Mouse (Mus musculus) right cerebral cortex, postnatal 36 days (tissue): Measurements from ENCODE around the gene Vsx2.
"Not testable (repeated sequence)": the region's sequence is repeated elsewhere in the genome, so short reads cannot be mapped to it uniquely, and the experiment has no call there.

ENCODE experiments used
- DNase-seq, 2 experiments: peaks; one replicate each; pipeline ENCODE4 v3.0.0; 2022; ENCODE audit warnings: low spot score in 2 of 2, mixed read lengths in 1 of 2

Gene Vsx2

DNA sequence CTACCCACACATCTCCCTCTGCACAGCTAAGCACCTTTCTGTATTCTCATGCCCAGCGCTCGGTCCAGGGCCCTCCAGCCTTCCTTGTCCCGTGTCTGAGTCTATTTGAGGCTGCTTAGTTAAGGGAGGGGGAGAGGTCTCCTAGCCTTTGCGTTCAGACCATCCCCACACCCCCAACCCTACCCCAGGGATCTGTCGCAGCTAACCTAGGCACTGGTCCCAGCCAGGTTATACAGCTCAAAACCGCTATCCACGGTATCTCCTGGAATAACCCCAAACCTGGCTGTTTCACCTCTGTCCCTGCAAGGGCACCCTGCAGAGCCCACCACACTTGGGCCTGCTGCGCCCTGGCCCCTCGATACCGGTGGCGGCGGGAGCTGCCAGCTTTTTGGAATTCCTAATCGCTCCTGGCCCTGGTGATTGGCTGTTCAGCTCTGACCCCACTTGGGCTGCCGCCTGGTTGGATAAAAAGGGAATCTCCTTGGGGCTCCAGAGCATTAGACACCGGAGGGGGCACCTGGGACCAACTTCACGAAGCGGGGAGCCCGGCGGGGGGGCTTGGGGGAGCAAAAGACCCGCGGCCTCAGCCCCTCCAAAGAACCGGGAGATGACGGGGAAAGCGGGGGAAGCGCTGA lies at the start of gene Vsx2:
Gene Vsx2 (plus strand): TSS at position 427 of the 635 bp plus-strand sequence.
- DNase-seq: no peak

DNA sequence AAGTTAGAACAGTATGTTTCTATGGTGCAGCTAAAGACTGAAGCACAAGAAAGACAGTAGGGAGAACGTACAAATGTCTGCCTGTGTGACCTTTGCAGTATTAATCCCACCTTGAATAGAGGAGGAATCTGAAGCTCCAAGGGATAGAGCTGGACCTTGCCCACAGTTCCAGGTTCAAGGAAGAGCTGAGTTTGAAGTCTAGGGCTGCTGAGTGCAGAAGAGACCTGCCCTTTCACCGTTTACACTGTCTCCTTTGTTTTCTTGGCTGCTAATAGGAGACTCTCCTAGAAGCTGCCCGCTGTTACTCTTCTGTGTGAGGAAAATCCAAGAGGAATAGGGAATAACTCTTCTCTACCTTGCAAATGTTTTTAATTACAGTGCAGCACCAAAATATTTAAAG lies 45.8 kb upstream of the Vsx2 start:
- DNase-seq: no peak

DNA sequence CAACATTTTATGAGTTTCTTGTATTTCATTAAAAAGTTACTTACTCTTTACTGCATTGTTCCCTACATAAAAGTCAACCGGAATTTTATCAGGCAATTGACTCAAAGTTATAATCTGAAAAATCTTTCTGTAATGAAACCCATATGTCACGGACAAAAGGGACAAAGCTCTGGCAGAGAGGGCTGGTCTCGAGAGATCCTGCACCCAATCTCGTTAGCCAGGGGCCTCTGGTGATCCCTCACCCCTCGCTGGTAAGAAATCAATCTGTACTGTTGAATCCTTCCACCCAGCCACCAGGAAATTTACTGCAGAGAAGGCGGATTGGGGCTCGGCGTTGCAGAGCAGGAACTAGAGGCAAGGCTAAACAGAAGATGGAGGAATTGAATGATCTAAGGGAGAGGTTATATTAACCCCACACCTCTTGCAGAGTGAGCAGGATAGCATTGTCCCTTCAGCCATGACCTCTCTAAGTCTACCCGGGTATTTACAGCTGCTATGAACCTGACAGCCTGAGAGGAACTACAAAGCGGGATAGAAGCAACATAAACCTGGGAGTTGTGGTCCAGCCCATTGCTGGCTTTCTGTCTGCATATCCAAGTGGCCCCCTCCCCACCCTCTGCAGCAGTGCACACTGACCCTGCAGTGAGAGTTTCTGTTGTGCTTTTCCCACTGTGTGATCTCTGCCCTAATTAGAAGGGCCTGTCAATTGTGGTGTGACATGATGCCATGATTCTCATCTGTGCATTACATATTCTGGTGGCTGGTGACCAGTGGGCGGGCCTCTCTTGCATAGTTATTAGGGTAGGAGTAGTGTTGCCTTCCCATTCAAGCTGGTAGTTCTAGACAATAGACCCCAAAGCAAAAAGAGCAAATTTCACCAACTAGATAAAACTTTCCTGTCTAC lies 45.2 kb upstream of the Vsx2 start:
- no peak for DNase-seq

DNA sequence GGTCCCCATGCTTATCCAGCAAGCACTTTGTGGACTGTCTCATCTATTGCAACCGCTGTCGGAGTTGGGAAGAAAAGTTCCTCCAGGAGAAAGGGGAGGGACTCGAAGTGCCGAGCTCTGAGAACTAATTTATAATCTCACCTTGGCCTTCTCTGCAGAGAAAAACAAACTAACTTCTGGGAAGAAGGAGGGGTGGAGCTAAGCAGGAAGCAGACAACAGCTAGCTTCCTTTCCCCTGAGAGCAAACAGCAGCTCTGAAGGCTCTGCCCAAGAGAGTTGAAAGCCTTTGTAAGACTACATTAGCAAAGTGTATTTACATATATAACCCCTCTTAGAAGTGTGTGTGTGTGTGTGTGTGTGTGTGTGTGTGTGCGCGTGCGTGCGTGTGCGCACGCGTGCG lies 44.1 kb upstream of the Vsx2 start:
- no peak for DNase-seq

DNA sequence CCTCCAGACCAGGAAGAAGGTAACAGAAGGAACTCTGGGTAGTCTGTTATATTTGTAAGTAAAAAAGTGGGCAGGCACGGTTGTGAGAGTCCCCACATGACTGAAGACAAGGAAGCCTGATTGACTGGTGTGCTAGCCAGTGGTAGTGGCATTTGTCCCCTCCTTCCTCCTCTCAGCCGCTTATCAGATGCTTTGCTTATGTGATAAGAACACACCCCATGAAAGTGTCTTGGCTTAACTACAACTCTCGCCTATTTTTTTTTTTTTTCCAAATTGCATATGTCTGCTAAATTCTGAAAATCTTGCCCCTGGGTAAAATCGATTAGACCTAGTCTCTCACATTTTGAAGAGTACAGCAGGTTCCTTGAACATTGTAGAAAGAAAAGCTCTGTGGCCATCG lies 39.1 kb upstream of the Vsx2 start:
- no peak for DNase-seq

DNA sequence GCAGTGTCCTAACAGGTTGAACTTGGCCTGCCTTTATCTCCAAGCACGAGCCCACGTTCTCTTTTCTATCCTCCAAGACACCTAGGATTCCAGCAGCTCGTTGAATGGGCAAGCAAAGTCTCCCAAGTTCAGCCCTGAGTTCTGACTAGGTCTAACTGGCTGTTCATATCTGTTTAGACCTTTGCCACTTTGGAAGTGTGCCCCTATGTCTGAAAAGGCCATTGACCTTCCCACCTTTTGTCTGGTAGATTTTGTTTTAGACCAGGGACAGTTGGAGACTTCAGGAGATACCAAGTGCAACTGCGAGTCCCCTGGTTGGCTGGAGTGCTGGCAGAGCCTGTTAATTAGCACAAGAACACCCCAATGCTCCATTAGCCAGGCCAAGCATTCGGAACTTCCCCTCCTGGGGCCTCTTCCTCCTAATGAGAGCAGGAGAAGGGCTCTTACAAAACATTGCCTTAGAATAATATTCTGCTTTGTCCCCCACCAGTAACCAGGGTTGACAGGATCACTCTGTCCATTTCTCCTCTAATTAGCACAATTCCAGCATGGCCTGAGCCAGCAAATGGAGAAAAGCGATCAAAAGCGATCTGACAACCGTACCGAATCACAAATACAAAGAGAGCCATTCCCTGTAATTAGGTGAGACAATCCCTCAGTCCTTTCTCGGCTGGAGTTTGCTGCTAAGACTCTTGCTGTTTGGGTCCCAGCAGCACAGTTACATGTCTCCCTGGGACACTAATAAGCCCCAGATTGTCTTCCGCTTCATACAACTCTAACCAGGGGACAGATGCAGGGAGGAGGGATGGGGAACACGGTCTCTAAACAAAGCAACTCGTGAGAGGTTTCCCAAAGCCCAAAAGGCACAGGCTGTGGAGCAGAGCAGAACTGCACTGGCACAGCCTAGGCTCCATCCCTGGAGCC lies 37.4 kb upstream of the Vsx2 start:
- DNase-seq: peak; percentile 8 to 10

DNA sequence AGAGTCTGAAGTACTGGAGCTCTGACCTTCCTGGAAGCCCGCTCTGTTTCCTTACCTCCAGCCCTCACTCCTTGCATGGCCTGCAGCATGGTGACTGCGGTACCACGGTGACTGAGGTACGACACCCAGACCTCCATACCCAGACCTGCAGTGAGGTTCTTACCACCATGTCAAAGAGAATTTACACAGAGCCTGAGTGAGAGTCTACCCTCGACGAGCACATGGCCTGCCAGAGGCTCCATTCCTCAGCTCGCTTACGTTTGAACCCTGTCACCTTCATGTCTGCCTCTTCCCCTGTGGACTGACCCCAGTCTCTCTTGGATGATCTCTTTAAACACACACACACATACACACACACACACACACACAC lies 36.7 kb upstream of the Vsx2 start:
- DNase-seq: no peak

DNA sequence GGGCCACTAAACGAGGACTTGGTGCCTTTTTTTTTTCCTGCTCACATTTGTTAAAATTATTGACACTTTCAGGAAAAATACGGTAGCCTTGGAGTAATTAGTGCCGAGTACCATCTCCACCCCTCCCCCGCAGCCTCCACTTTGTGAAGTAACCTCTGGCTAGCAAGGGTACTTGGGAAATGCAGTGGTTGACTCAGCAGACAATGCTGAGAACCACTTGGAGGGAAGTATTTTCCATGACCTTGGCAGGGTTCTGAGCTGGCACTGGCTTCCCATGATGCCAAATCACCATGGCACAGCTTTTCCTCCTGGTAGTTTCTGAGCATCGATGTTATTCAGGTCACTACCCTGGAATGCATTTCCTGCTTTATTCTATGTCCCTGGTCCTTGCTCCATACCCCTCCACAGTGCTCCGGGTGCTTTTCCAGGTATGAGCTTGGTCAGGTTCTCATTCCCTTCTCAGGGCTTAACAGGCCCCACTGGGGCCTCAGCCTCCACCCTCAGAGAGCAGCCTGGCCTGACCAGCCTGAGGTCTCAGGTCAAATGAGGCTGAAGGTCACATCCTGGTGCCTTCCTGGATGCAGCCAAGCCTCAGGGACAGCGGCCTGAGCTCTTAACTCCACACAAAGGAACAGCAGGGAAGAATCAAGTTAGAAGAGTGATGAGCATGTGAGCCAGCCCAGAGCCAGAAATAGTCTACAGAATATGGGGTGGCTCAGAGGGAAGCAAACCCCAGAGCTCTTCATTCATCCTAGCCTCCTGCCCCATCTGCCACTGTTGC lies 35.7 kb upstream of the Vsx2 start:
- no peak for DNase-seq

DNA sequence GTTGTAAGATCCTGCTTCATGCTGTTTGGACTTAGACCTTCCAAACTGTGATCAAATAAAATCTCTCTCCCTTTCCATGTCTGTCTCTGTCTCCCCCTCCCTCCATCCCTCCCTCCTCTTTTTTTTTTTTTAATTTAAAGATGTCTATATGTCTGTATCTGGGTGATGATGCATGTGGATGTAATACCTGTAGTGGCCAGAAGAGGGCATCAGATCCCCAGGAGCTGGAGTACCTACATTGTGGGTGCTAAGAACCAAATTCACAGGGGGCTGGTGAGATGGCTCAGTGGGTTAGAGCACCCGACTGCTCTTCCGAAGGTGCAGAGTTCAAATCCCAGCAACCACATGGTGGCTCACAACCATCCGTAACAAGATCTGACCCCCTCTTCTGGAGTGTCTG lies 30.0 kb upstream of the Vsx2 start:
- not testable (repeated sequence) for DNase-seq

DNA sequence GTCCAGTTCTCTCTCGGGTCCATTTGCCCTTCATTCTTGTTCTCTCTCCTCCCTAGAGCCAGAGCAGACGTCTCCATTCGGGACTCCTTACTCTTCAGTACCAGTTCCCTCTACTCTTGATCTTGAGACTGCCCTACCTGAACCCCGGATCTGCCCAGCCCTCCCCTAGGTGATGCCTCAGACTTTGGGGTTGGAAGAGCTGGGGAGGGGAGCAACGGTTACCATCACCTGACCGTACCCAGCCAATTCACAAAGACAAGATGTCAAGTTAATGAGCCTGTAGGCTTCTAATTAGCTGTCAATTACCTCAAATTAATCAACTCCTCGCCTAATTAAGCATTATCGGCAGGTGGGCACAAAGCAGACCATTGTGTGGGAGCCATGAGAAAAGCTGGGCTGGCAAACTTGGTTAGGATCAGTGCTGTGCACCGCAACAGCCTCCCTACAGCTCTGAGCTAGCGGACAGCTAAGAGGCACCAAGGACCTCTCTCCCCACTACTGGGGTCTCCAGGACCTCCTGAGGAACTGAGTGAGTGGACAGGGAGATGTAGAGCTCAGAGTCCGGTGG lies 28.1 kb upstream of the Vsx2 start:
- DNase-seq: no peak

DNA sequence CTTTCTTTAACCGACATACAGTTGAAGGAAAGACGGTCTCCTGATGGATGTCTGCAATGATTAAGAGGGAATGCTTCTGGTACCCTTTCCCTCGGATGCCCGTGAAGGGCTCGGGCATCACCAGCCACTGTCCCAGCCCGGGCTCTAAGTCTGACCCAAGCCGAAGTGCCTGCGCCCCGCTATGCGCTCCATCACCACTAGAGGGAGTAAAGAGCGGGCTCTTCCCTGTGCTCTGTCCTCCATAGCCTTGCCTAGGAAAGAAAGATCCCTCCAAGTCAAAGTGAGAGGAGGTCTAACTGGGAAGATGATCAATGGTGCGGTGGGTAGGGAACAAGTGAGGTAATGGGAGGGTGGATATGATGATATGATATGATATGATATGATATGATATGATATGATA lies 23.5 kb upstream of the Vsx2 start:
- no peak for DNase-seq

DNA sequence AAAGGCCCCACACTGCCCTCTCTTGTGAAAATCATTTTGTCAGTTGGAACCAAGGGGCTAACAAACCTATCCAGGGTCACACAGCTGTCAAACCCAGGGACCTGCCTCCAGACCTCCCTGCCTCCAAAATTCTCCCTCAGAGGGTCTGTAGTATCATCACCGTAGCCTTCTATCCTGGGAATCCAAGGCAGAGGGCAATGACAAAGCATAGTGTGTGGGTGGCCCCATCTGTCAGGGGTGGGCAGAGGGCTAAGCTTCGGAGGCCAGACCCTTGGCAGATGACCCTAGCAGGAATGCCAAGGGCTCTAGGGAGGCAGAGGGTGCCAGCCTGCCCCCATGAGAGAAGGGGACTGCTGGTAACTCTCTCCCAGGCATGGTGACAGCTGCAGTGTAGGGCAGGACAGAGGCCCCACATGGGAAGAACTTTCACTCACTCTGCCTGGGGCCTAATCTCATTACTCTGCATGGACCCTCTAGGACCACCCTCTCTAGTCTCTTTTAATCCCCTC lies 22.9 kb upstream of the Vsx2 start:
- DNase-seq: no peak

DNA sequence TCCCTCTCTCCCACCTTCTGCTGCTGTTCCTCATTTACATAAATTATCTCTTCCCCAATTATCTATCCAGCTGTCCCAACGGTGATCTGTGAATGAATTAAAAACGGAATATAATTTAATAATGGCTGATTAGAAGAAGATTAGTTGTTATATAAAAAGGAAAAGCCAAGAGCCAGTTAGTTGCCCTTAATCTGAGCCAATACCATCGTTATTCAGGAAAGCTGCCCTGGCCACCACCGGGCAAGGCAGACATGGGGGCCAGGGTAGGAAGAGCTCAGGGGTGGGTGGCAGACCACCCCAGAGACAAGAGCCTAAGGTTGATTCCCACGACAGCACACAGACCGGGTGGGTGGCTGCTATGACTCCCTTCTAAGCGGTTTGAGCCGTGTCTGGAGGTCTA lies 21.3 kb upstream of the Vsx2 start:
- no peak for DNase-seq

DNA sequence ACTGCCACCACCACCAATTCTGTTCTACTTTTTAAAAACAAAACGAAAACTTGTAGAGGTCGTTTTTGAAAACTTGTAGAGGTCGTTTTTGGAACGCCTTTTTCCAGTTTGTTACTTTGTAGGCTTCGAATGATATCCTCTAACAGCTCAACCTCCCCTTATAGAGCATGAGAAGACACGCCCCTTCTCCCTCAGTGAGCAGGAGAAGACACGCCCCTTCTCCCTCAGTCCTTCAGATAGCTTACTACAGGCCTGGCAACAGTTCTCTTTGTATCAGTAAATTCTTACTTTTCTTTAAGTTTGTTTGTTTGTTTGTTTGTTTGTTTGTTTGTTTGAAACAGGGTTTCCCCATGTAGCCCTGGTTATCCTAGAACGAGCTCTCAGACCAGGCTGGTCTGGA lies 14.3 kb upstream of the Vsx2 start:
- DNase-seq: no peak

DNA sequence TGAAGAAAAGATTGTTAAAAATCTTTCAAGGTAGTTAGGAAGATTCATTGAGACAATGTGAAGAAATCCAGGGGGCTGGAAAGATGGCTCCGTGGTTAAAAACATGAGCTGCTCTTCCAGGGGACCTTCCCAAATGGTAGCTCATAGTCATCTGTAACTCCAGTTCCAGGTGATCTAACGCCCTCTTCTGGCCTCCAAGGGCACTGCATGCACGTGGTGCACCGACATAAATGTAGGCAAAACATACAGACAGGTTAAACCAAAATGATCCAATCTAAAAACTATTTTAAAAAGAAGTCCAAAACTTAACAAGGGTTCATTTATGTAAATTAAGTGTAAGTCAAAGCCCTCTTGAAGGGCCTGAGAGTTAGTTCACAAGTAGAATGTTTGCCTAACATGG lies 7.0 kb upstream of the Vsx2 start:
- DNase-seq: no peak

DNA sequence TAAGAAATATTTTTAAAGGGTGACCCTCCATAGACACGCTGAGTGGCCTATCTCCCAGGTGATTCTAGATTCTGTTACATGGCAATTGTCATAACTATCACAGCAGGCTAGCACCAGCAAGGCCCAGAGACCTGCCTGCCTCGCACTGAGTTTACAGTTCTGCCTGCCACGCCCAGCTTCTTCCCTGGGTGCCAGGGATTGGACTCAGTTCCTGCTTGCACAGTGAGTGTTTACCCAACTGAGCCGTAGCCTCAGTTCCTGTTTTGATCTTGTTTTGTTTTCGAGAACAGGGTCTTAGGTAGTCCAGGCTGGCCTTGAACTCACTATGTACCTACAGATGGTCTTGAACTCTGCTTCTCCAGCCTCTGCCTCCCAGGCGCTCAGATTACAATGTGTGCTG lies 2.0 kb upstream of the Vsx2 start:
- no peak for DNase-seq

DNA sequence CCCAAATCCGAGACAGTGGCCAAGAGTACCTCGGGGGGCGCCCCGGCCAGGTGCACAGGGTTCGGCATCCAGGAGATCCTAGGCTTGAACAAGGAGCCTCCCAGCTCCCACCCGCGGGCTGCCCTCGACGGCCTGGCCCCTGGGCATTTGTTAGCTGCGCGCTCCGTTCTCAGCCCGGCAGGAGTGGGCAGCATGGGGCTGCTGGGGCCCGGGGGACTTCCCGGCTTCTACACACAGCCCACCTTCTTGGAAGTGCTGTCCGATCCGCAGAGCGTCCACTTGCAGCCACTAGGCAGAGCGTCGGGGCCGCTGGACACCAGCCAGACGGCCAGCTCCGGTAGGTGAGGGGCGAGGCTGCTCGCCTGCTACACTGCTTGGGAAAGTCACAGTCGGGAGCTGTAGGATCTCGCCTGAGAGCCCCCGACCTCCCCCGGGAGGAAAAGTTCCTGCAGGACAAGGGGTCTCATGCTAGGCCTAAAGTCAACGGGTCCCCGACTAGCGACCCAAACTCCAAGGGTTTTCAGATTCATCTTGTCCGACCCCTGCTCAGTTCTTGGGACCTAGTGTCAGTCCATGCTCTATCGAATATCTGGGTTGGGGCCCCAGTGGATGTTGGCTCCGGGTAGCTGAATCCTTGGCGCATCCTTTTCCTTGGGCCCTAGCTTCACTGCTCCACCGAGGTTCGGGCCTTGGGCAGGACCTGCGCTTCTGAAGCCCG lies 573 bp downstream of the Vsx2 start:
- no peak for DNase-seq

DNA sequence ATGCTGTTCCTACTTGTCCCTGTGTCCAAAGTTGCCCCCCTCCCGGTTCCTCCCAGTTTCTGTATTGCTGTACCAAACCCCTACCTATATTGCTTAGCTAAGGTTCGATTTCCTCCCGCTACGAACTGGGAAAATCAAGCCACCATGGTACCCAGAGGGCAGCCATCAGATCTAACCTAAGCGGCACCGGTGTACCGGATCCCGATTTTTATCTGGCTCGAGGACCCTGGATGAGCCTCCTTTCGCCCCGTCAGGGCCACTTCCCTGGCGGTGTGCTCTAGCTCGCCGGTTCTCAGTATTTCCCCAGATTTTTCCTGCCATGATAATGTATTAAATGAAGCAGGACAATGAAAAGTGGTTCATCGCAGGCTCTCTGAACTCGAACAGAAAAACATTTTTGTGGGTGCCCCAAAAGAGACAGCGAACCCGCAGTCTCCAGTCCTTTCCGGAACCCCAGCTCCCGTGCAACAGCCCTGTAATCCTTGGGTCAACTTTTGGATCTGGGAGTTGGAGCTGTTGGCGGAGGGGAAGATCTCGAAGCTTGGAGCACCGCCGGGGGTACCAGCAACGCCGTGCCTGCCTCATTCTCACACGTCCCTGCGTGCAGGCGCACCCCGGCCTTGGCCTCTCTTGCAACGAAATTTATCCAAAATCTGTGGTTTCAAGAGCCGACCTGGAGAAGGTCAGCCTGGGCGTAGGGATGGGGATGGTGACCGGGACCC lies 1.3 kb downstream of the Vsx2 start:
- no peak for DNase-seq

DNA sequence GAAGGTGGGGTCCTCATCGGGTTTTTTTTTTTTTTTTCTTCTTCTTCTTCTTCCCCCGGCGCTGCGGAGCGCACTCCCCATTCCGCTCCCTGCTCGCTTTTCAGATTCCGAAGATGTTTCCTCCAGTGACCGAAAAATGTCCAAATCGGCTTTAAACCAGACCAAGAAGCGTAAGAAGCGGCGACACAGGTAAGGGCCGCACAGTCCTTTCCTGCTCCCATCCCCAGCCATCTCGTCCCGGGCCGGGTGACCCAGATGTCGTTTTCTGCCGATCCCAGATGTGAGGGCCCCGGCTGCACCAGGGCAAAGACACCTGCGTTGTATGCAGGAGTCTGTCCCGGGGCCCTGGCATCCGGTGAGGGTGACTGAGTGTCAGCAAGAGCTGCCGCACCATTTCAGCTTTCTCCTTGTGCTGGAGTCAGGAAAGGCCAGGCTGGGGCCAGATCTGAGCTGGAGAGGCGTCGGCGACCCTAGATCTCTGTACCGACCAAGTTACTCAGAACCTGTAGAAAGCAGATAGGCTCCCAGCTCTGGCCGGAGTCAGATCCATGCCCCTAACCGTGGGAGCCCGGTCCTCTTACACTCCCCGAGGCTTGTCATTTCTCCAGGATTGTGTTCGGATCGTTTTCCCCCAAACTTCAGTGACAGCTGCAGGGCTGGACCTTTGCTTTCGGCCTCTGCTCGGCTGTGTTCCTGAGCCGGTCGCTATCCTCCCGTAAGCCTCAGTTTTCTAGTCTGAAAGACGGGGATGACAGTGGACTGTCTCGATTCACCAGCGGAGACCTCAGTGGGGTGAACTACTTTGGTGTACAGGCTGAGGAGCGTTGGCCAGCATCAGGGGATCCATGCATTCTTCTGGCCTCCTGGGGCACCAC lies 2.1 kb downstream of the Vsx2 start:
- DNase-seq: no peak
